Mouse (Mus musculus) heart, adult 2 months (tissue): Measurements from ENCODE around the gene Ndufs8.

Source experiments
- CTCF ChIP-seq: fragments of 200-600 bp; IDR thresholded peaks from 2 replicates; pipeline ENCODE4 v1.8.1; 2022; ENCODE audit warnings: antibody characterized with exemption, mild to moderate bottlenecking, moderate library complexity
- EP300 ChIP-seq: fragments of 200-500 bp; IDR thresholded peaks from 2 replicates; pipeline ENCODE4 v1.6.1; 2011; ENCODE audit warnings: low read depth, low read length, control low read depth; ENCODE audit not compliant: insufficient read depth
- POLR2A ChIP-seq: fragments of 200-500 bp; IDR thresholded peaks from 2 replicates; pipeline ENCODE4 v1.6.1; 2011; ENCODE audit warnings: mild to moderate bottlenecking, low read depth, low read length, control low read depth; ENCODE audit not compliant: insufficient read depth

DNA sequence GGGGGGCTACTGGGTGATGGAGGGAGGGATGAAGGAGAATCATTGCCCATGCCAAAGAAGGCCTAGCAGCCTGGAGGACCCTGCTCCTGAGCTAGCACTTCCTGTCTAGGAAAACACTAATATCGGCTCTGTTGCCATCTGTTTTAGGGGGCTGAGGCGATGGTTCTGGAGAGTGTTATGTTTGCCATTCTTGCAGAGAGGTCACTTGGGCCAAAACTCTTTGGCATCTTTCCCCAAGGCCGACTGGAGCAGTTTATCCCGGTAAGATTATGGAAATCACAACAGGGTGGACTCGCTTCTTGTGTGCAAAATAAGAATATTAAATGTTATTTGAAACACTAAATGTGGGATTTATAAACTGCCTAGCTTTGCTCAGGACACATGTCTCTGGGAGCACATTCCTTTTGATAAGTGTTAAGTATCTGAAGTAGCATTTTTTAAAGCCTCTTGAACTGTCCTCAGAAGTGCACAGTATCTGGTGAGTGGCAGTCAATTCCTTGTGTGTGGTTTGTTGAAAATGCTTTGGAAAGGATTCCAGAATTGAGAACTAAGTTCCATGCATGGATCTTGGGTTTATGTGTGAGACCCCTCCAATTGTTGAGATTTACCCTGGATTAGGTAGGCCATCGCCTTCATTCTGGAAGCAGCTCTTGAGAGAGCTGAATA lies 28.1 kb downstream of the Ndufs8 start:
- TF ChIP-seq EP300 (no peak), POLR2A (no peak), CTCF (no peak)
